Mouse (Mus musculus): ENCODE measurements around the gene Zfp277.
A peak's percentile ranks its signal among the peaks of the same experiment; 100 is the strongest.

Zfp277 gene

GRCm38 (mm10) chr12:40445648-40446449 is at the start of gene Zfp277, which contains the start of gene Dock4:
Gene Zfp277, minus strand, starts transcription at chr12:40445902.
Gene Dock4, plus strand, starts transcription at chr12:40445952.
- DNase-seq: peak; percentile 99

- DNase-seq: no peak
These were observed 40.5 kb upstream of the Zfp277 start for GRCm38 (mm10) chr12:40486047-40486837.

GRCm38 (mm10) chr12:40485210-40485609 is 39.5 kb upstream of the Zfp277 start:
- DNase-seq: no peak

GRCm38 (mm10) chr12:40484224-40484623 is 38.5 kb upstream of the Zfp277 start:
- DNase-seq: no peak

GRCm38 (mm10) chr12:40477621-40478452 is 32.1 kb upstream of the Zfp277 start:
- peak; percentile 29 for DNase-seq

- no peak for DNase-seq
These were observed 28.0 kb upstream of the Zfp277 start for GRCm38 (mm10) chr12:40473709-40474108.

GRCm38 (mm10) chr12:40471649-40472399 is 26.1 kb upstream of the Zfp277 start:
- no peak for DNase-seq

GRCm38 (mm10) chr12:40469009-40469408 is 23.3 kb upstream of the Zfp277 start:
- DNase-seq: no peak

GRCm38 (mm10) chr12:40468235-40468634 is 22.5 kb upstream of the Zfp277 start:
- peak; percentile 39 for DNase-seq

GRCm38 (mm10) chr12:40464282-40464681 is 18.6 kb upstream of the Zfp277 start:
- DNase-seq: no peak

GRCm38 (mm10) chr12:40463828-40464227 is 18.1 kb upstream of the Zfp277 start:
- DNase-seq: no peak

GRCm38 (mm10) chr12:40462693-40463235 is 17.1 kb upstream of the Zfp277 start:
- no peak for DNase-seq

GRCm38 (mm10) chr12:40459673-40460265 is 14.1 kb upstream of the Zfp277 start:
- DNase-seq: no peak

GRCm38 (mm10) chr12:40458977-40459376 is 13.3 kb upstream of the Zfp277 start:
- no peak for DNase-seq

GRCm38 (mm10) chr12:40456517-40456916 is 10.8 kb upstream of the Zfp277 start:
- DNase-seq: no peak

- no peak for DNase-seq
These were observed 3.6 kb upstream of the Zfp277 start for GRCm38 (mm10) chr12:40449119-40449795.

GRCm38 (mm10) chr12:40447561-40448355 is 2.1 kb upstream of the Zfp277 start:
- DNase-seq: no peak

- DNase-seq: peak; percentile 55
These were observed 1.0 kb upstream of the Zfp277 start for GRCm38 (mm10) chr12:40446450-40447381.

GRCm38 (mm10) chr12:40445206-40445605 is 496 bp downstream of the Zfp277 start:
- DNase-seq: no peak

Measured in right cerebral cortex, postnatal 4 days (tissue).